Mouse (Mus musculus): ENCODE measurements at regions not wholly inside any gene's neighbourhood (a gene's known extent, or its start where the extent isn't known, plus 50 kb on each side); places are given as distances from the start of the nearest gene placed in this dataset.

GRCm38 (mm10) chr1:137073857-137074572 is 113.8 kb upstream of the Nr5a2 start:
- TF ChIP-seq CTCF (IDR thresholded peaks at IDR 0.05; ENCODE audit: borderline replicate concordance, control insufficient read depth, extremely low read depth, insufficient read depth, low read length, poor library complexity), result no peak
- no peak for TF ChIP-seq POLR2A (IDR thresholded peaks at IDR 0.05; ENCODE audit: control insufficient read depth, extremely low read depth, insufficient read depth, low read length, poor library complexity)

All from thymus, adult 2 months (tissue).